Mouse (Mus musculus) layer of hippocampus, adult 8-10 months (tissue): ENCODE measurements at regions not wholly inside any gene's neighbourhood (a gene's known extent, or its start where the extent isn't known, plus 50 kb on each side); places are given as distances from the start of the nearest gene placed in this dataset.

ENCODE experiments used
- DNase-seq, 2 experiments: peaks; one replicate each; pipeline ENCODE4 v3.0.0; 2022; ENCODE audit warnings: low spot score in 2 of 2

- DNase-seq, result no peak
Observed at GRCm38 (mm10) chr7:90030486-90031250, 49.9 kb upstream of the Eed start.

GRCm38 (mm10) chr7:90033086-90033485, 52.3 kb upstream of the Eed start:
- DNase-seq, result no peak

- DNase-seq, result no peak
Observed at GRCm38 (mm10) chr7:90033640-90034312, 53.0 kb upstream of the Eed start.

GRCm38 (mm10) chr7:90034498-90034897, 53.7 kb upstream of the Eed start:
- DNase-seq, result no peak

- no peak for DNase-seq
Observed at GRCm38 (mm10) chr7:90035396-90035795, 54.6 kb upstream of the Eed start.

GRCm38 (mm10) chr7:90037736-90038135, 57.0 kb upstream of the Eed start:
- DNase-seq, result no peak

- DNase-seq, result no peak
Observed at GRCm38 (mm10) chr7:90039504-90039903, 58.7 kb upstream of the Eed start.

GRCm38 (mm10) chr7:90040581-90041340, 60.0 kb upstream of the Eed start:
- no peak for DNase-seq

GRCm38 (mm10) chr7:90041565-90042024, 60.8 kb upstream of the Eed start:
- no peak for DNase-seq

- DNase-seq, result no peak
Observed at GRCm38 (mm10) chr7:90042364-90042763, 61.6 kb upstream of the Eed start.

- DNase-seq, result no peak
Observed at GRCm38 (mm10) chr7:90043526-90043925, 62.7 kb upstream of the Eed start.

GRCm38 (mm10) chr7:90044100-90044698, 63.4 kb upstream of the Eed start:
- no peak for DNase-seq

- no peak for DNase-seq
Observed at GRCm38 (mm10) chr7:90045208-90045800, 64.5 kb upstream of the Eed start.

- DNase-seq, result no peak
Observed at GRCm38 (mm10) chr7:90046228-90046627, 65.4 kb upstream of the Eed start.

GRCm38 (mm10) chr7:90046862-90047261, 66.1 kb upstream of the Eed start:
- no peak for DNase-seq

- DNase-seq, result no peak
Observed at GRCm38 (mm10) chr7:90048401-90049307, 67.9 kb upstream of the Eed start.

- no peak for DNase-seq
Observed at GRCm38 (mm10) chr7:90049831-90050237, 69.1 kb upstream of the Eed start.

GRCm38 (mm10) chr7:90054795-90055511, 74.2 kb upstream of the Eed start:
- no peak for DNase-seq

GRCm38 (mm10) chr7:90057947-90058346, 72.1 kb upstream of the Picalm start:
- DNase-seq, result no peak

GRCm38 (mm10) chr7:90058636-90059035, 71.4 kb upstream of the Picalm start:
- DNase-seq, result no peak
